Mouse (Mus musculus): Measurements from ENCODE around the gene Mapt. TPM values are rescaled to one million over a fixed set of nuclear protein-coding genes. Genes with fewer than 3 reads are reported as not detected.

The Mapt gene
- total RNA-seq, 1 experiment from 2014 or later = 74.8 TPM

DNA sequence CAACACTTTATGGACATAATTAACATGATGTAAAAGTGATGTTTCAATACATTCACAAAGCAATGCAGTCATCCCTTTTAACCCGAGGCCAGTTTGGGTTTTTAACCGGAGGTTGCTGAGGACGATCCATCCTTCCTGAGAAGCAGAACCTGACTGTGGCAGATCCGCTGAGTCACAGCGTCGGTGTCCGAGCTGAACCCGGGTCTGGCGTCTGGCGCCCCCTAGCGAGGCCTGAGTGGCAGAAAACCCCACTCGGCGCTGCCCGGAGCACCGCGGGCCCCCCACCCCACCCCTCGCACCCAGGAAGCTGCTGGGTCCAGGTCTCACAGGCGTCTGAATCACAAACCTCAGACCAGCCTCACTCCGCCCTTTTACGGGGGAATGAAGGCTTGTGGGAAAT is 47.0 kb downstream of the Mapt start:
- DNase-seq = peak; percentile 92

DNA sequence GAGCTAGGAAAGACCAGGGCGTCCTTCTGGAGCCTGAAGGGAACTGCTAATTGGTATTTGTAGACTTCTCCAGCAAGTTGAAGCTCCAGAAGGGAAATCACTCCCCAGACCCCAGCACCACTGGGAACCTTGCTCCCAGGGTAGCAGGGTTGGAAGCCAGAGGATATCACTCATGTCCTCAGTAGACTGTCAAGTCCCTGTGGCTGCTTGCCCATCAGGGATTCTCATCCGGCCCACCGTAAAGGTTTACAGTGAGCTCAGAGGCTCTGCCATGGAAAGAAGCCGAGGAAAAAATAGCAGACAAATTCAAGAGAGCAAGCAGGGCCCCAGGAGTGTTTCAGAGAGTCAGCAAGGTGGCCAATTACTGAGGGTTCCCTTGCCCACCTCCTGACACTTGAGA is 47.9 kb downstream of the Mapt start:
- no peak for DNase-seq

GRCm38 (mm10) chr11:104279538-104279937 is 48.3 kb downstream of the Mapt start:
- no peak for DNase-seq

GRCm38 (mm10) chr11:104281501-104281900 is 50.3 kb downstream of the Mapt start:
- DNase-seq = no peak

- DNase-seq = no peak
Measured at GRCm38 (mm10) chr11:104287113-104287512, 55.9 kb downstream of the Mapt start.

GRCm38 (mm10) chr11:104288835-104289198 is 57.6 kb downstream of the Mapt start:
- DNase-seq = no peak

DNA sequence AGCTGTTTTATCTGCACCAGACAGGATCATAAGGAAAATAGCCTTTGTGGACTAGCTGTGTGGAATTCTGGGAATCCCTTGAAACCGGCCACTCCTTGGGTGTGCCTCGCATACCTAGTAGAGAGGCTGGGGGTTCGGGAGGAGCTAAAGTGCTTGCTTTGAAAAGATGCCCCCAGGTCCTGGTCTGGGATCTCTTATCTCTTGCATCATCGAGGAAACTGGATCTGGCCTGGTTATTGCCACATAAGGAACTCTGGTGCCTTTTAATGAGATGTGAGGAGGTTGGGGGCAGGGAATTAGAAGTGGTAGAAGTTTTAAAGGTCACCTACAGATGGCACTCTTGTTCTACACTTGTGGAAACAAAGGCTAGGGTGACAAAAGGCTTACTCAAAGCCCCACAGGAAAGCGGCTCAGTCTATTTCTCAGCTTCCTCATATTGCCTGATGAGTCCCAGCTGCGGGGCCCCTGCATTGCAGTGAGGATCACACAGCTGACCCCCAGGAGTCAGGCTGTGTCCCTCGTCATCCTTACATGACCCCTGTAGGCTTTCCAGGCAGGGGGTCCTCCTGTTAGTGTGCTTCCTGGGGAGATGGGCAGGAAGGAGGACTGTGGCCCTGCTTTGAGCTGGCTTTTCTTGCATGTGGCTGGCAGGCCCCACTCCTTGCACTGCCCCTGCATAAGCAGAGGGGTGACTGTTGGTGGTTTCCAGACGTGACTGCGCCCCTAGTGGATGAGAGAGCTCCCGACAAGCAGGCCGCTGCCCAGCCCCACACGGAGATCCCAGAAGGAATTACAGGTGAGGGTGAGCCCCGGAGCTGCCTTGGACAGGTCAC is 58.2 kb downstream of the Mapt start:
- peak; percentile 76 for DNase-seq

- DNase-seq = no peak
Measured at GRCm38 (mm10) chr11:104292443-104293220, 61.4 kb downstream of the Mapt start.

DNA sequence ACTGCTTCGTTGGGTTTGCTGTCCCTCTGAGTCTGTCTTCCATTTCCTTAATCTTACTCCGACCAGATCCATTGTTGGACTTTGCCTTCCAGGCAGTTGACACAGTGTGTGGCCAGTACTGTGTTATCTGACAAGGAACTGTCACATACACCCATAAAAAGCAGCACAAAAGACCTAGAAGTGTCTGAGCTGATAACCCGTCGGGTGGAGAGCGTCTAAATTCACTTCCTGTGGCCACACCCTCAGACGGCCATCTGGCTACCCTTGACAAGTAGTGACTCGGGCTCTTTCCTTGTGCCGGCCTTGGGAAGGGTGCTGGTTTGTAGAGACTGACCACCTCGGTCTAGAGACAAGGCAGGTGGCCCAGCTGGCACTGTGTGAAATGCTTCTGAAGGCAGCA is 62.1 kb downstream of the Mapt start:
- DNase-seq = no peak

GRCm38 (mm10) chr11:104295145-104295544 is 64.0 kb downstream of the Mapt start:
- no peak for DNase-seq

- no peak for DNase-seq
Measured at GRCm38 (mm10) chr11:104295656-104296055, 64.5 kb downstream of the Mapt start.

DNA sequence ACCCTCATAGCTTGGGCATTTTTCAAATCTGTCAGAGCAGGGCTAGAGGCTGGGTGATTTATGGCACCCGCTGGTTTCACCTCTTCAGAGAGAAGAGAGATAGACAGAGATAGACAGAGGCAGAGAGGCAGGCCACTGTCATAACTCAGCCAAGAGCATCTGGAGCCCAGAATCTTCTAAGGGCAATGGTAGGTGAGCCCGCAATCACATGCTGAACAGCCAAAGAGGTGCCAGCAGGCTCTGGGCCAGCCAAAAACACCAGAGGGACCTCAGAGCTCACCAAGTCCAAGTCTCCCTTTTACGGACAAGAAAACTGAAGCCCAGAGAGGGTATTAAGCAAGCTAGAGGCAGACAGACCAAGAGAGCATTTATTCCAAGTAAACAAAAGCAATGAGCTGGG is 66.5 kb downstream of the Mapt start:
- peak; percentile 71 for DNase-seq

- DNase-seq = no peak
Measured at GRCm38 (mm10) chr11:104302628-104303027, 71.4 kb downstream of the Mapt start.

DNA sequence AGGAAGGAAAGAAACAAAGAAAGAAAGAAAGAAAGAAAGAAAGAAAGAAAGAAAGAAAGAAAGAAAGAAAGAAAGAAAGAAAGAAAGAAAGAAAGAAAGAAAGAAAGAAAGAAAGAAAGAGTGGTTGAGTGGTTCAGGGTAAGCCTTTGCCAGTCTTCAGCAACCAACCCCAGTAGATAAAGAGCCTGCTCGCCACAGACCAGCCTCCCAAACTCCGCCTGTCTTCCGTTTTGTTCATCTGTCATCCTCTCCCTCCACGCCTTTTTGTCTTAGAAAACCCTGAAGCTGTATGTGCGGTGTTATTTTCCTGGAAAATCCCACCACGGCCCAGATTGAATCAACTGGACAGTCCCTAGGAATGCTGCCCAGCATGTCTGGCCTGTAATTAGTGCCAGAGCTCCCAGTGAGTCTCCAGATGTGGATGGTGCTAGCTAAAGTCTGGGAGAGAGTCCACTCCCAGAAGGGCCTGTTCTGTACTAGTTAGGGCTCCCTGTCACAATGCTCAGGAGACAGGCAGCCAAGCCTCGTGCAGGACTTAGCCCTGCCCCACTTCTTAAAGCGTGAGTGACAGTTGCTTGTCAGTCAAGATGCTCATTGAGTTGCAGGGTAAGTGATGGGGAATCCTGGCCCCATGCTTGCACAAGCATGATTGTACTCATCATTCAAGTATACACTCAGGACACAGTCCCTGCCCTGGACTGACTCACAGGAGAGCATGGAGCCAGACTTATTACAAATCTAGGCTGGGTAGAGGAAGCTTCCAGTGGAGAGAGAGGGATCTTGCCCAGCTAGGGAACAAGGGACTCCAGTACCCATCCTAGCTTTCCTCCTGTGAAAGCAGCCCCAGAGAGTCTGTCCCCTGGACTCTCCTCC is 72.1 kb downstream of the Mapt start:
- peak; percentile 57 for DNase-seq

DNA sequence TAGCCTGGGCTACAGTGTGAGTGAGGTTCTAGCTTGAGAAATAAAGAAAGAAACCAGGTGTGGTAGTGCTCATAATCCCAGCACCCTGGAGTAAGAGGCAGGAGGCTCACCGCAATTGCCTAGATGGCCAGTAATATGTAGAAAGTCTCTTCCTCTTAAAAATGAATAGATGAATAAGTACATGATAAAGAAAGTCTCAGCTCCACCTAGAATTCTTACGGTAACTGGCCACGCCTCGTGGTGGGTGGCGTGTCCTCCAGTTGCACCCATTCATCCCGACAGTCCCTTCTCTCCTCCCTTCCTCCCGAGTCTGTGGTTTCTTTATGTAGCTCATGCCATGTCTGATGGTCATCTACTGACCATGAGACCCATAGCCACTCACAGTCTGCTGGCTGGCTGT is 74.5 kb downstream of the Mapt start:
- DNase-seq = no peak

- DNase-seq = peak; percentile 62
Measured at GRCm38 (mm10) chr11:104306483-104306882, 75.3 kb downstream of the Mapt start.

DNA sequence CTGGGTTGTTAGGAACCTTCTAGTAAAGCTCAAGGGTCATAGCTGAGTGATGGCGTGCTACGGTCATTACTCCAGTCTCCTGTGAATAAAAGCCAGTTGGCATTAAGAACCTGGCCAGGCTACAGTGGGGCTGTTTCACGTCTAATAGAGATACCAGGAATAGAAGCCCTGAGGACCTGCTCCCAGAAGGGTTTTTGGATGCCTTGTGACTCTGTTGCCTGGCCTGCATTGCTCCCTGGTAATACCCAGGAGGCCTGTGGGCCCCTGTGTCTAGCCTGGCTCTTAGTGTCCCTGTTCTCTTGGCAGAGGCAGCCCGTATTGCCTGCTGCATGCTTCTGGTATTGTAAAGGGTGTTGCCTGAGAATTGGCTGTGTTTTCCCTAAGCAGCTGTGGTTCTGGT is 75.9 kb downstream of the Mapt start:
- DNase-seq = peak; percentile 66

DNA sequence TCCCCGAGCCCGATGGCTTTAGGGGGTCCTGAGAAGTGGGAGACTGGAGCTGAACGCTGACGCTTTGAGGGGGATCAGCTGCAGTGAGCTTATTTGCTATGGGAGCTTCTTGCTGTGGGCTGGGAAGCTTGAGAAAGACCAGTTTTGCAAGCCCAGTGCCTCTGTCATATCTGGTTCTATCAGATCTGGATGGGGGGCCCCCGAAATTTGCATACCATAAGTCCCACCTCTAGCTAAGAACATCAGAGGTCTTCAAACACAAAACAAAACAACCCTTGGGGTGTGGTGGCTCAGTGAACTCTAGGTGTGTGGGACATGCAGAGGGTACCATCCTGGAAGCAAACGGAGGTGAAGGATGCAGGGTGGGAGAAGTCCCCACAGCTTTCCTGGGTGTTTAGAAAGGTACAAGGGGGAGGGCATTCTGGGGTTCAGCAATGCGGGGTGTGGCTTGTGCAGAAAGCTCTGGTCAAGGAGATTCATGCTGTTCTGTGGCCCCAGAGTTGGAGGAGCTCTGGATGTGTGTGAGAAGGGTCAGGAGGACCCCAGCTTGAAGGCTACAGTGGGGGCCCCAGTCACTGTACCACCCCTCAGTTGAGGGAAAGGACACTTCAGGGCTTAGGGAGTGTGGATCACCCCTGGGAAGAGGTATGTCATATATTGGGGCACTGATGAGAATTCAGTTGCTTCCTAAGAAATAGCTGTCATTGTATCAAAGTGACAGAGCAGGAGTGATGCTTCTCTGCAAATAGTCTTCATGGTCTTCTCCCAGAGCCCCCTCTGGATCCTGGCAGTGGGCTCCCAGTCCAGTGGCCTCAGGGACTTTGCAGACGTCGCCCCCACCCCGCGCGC is 78.4 kb downstream of the Mapt start:
- DNase-seq = no peak

DNA sequence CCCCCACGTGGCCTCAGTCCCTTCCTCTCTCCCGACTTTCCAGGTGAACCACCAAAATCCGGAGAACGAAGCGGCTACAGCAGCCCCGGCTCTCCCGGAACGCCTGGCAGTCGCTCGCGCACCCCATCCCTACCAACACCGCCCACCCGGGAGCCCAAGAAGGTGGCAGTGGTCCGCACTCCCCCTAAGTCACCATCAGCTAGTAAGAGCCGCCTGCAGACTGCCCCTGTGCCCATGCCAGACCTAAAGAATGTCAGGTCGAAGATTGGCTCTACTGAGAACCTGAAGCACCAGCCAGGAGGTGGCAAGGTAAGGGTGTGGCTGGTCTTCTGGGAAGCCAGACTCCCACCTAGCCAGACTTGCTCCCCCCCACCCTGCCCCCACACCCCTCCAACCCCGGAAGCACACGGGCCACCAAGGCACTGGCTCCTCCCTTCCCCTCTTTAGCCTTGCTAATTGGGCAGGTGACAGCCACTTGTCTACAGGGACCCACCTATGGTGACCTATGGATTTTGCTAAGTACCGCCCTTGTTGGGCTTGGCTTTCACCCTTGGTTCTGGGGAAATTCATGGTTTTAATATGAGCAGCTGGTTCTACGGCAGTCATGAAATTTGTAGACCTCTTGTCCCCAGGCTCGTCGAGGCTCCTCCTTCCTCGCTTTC is 79.2 kb downstream of the Mapt start:
- DNase-seq = no peak

GRCm38 (mm10) chr11:104311643-104312042 is 80.5 kb downstream of the Mapt start:
- DNase-seq = peak; percentile 46

DNA sequence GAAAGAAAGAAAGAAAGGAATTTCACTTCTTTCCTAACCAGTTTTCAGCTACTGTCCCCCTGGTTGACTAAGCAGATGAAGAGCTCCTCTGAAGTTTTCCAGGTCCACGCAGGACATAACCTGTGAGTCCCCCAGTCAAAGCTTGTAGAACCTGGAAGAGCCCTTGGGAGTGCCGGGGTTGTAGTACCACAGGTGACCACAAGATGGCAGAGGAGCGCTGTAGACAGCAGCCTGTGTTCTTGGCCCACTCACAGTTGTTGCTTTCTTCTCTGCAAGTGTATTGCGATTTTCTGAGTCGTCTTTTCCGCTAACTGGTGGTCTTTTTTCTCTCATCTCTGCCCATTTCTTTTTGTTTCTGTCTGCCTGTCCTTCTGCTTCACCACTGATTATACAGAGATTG is 84.5 kb downstream of the Mapt start:
- peak; percentile 87 for DNase-seq
